Mouse (Mus musculus) liver, postnatal 0 days (tissue): ENCODE results near the gene Hspb3. TPM values are rescaled to one million over a fixed set of nuclear protein-coding genes. Genes with fewer than 3 reads are reported as not detected.

Experiments used
- ATAC-seq: fragments of 200-750 bp; cut with Nextera tagmentation; 2 replicates; pipeline ENCODE4 v1.8.0; 2017; ENCODE audit warnings: mild to moderate bottlenecking, moderate library complexity
- DNase-seq: peaks from one replicate; pipeline ENCODE4 v3.0.0-alpha.2; 2016
- H3K27ac ChIP-seq: fragments of 300-500 bp; sonication (generic); 2 replicates; pipeline ENCODE4 v1.5.1; 2014; ENCODE audit warnings: antibody characterized with exemption, moderate library complexity, mild to moderate bottlenecking, low read depth
- H3K27me3 ChIP-seq: fragments of 300-500 bp; sonication (generic); 2 replicates; pipeline ENCODE4 v1.6.1; 2014; ENCODE audit warnings: low read length, control low read depth, mixed read lengths; ENCODE audit not compliant: insufficient read depth
- H3K36me3 ChIP-seq: fragments of 300-500 bp; sonication (generic); replicated peaks from 2 replicates; pipeline ENCODE4 v1.6.1; 2014; ENCODE audit warnings: mild to moderate bottlenecking, control low read depth, low read length, moderate library complexity, mixed read lengths; ENCODE audit not compliant: insufficient read depth
- H3K4me1 ChIP-seq: fragments of 300-500 bp; sonication (generic); 2 replicates; pipeline ENCODE4 v1.6.1; 2014; ENCODE audit warnings: antibody characterized with exemption, mild to moderate bottlenecking, control low read depth; ENCODE audit not compliant: insufficient read depth
- H3K4me2 ChIP-seq: fragments of 300-500 bp; sonication (generic); 2 replicates; pipeline ENCODE4 v1.6.1; 2014; ENCODE audit warnings: low read depth, mild to moderate bottlenecking, low read length, moderate library complexity, mixed read lengths
- H3K4me3 ChIP-seq: fragments of 300-500 bp; sonication (generic); 2 replicates; pipeline ENCODE4 v1.5.1; 2014; ENCODE audit warnings: low read depth, low read length
- H3K9ac ChIP-seq: fragments of 300-500 bp; sonication (generic); replicated peaks from 2 replicates; pipeline ENCODE4 v1.6.1; 2014; ENCODE audit warnings: mild to moderate bottlenecking, moderate library complexity
- H3K9me3 ChIP-seq: fragments of 300-500 bp; sonication (generic); 2 replicates; pipeline ENCODE4 v1.6.1; 2016; ENCODE audit warnings: mild to moderate bottlenecking, control low read depth, low read length, mixed read lengths
- CTCF ChIP-seq: sonication (generic); IDR thresholded peaks from 2 replicates; pipeline ENCODE4 v1.5.1; 2016; ENCODE audit warnings: antibody characterized with exemption, low read depth
- EP300 ChIP-seq: IDR thresholded peaks from 2 replicates; pipeline ENCODE4 v1.6.1; 2016; ENCODE audit warnings: antibody characterized with exemption, low read depth, mild to moderate bottlenecking
- WGBS: fragments of 180-500 bp; shearing (Covaris S2); extraction: QIAGEN DNeasy Blood & Tissue Kit; methylation state at CpG from one replicate; pipeline ENCODE4 v1.1.7; 2014; ENCODE audit not compliant: insufficient replicate concordance; 5-methylcytosine and 5-hydroxymethylcytosine counted together
- polyA plus RNA-seq: library from polyadenylated mRNA; unstranded; fragments of >200 nt; fragmentation: Nextera tagmentation; extraction: Ambion mirVana; gene quantifications from 2 replicates; pipeline ENCODE4 v1.2.1, GENCODE M21; 2015

Gene Hspb3
- polyA plus RNA-seq, 1 experiment from 2014 or later = not detected

GRCm38 (mm10) chr13:113613341-113613740 is 50.1 kb downstream of the Hspb3 start:
- H3K4me3 ChIP-seq = peak overlapping the region; percentile 68
- H3K4me1 ChIP-seq = peaks cover 69% of the 10 kb centered on the region
- no peaks in the 10 kb centered on the region for H3K27me3 ChIP-seq
- H3K9me3 ChIP-seq = no peaks in the 10 kb centered on the region
- no peak for ATAC-seq
- peaks cover 3% of the 10 kb centered on the region for H3K36me3 ChIP-seq
- H3K4me2 ChIP-seq = peak overlapping the region; percentile 83
- no peak for DNase-seq
- peak overlapping the region; percentile 91 for H3K27ac ChIP-seq
- no peak for TF ChIP-seq CTCF
- no peak for TF ChIP-seq EP300
- H3K9ac ChIP-seq = peak overlapping the region; percentile 50
- WGBS = 43% methylated on average over 12 of the region's 12 CpGs

Other genes with a start within 250 kb of the Hspb3 start
- gene Snx18, start 45.1 kb downstream of the Hspb3 start, polyA plus RNA-seq = 5.7 and 6.9 TPM in 2 replicates
- gene Arl15, start 130.8 kb upstream of the Hspb3 start, polyA plus RNA-seq = 1.5 and 1.6 TPM in 2 replicates